Mouse (Mus musculus): ENCODE measurements around the gene Gm10570.

The Gm10570 gene

GRCm38 (mm10) chr4:130306796-130307630, 1.5 kb downstream of the Gm10570 start:
- CTCF ChIA-PET = no interaction called here

DNA sequence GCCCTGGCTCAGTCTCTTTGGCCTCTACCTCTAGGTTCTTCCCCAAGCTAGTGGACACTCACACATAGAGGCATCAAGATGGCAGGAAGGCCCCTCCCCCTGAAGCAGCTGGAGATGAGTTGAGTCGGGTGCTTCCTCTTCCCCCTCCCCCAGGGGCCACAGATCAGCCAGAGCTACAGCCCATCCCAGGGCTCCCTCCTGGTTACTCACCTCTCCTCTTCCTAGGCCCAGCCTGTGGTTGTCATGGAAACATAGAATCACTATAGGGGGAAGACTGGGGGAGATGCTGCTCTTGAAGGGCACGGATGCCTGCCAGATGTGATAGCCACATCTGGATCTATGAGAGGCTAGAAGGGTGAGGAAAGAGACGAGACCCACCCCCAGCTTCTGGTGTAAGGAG, 3.7 kb downstream of the Gm10570 start:
- CTCF ChIA-PET = no interaction called here

GRCm38 (mm10) chr4:130302285-130302870, 6.1 kb downstream of the Gm10570 start:
- CTCF ChIA-PET = interaction anchor here (0.6 kb wide), 1 partner anchor 1339 kb away, joined by 3 read pairs; no protein-coding TSS in a partner anchor

DNA sequence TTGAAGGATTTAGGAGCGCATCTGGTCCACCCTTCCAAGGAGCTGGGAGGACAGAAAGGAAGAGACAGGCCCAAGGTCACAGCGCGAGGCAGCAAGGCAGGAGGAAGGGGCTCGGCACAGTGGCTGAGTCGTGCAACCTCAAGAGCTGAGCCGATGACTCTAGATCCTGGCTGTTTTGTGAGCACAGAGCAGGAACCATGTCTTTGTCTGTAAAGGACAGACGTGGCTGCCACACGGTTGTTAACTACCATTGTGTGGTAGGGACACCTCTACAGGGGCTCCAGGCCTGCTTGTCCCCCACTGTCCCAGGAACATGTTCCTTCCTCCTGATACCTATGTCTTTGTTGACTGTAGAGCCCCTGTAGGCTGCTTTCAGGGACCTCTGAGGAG, 8.8 kb downstream of the Gm10570 start:
- CTCF ChIA-PET = no interaction called here

DNA sequence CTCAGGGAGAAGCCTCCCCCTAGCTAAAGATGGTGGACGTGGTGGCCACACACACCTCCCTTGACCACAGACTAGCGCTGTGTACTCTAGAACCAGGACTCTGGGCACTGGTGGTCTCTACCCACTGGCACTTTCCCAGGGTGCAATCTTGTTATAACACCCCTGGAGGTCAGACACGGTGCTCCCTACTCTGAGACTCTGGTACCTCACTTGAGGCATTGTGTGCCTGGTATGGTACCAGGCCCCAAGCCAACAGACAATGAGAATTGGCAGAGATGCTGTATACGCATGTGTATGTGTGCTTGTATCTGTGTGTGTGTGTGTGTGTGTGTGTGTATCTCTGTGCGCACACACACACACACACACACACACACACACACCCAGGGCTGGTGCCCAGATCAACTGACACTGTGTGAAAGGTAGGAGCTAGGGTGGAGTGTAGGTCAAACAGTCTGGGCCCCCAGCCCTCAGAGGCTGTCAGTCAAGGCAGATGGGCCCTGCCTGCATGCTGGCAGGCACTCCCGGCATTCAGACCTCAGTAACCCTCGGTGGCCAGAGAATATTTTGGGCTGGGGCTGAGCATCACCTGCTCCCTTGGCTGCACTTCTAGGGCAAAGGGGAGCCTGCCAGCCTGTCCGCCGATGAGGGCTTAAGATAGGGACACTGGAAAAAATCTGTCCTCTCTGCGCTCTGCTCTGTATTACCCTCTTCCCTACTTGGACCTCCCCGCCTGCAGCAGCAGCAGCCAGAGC, 9.4 kb downstream of the Gm10570 start:
- CTCF ChIA-PET = no interaction called here

GRCm38 (mm10) chr4:130297123-130297529, 11.3 kb downstream of the Gm10570 start:
- CTCF ChIA-PET = no interaction called here

DNA sequence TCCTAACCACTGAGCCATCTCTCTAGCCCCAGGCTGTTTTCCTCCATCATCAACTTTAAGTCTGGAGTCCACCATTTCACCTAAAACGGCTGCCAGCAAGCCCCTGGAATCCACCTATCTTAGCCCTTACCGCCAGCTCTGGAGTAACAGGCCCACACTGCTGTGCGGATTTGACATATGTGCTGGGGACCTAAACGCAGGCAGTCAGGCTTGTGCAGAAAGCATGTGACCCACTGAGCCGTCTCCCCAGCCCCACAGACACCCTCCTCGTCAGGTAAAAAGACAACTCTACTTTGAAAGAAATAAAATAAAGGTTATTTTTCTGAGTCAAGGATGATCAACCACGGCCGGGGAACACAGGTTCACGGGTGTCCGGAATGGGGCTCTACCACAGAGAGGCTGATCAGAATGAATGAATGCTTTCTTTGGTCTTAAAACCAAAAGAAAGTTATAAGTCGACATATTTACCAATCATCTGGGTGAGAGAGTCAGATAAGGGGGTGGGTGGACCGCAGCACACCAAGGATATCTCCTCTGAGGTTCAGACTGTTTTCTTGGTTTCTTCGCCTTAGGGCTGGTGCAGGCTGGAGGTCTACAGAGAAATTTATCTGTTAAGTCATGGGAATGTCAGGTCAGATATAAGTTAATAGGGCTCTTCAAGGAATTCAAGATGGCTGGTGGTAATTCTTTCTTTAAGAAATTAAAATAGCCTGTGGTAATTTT, 12.1 kb downstream of the Gm10570 start:
- CTCF ChIA-PET = interaction anchor here (0.5 kb wide), 1 partner anchor 253 kb away, joined by 14 read pairs; no protein-coding TSS in a partner anchor

DNA sequence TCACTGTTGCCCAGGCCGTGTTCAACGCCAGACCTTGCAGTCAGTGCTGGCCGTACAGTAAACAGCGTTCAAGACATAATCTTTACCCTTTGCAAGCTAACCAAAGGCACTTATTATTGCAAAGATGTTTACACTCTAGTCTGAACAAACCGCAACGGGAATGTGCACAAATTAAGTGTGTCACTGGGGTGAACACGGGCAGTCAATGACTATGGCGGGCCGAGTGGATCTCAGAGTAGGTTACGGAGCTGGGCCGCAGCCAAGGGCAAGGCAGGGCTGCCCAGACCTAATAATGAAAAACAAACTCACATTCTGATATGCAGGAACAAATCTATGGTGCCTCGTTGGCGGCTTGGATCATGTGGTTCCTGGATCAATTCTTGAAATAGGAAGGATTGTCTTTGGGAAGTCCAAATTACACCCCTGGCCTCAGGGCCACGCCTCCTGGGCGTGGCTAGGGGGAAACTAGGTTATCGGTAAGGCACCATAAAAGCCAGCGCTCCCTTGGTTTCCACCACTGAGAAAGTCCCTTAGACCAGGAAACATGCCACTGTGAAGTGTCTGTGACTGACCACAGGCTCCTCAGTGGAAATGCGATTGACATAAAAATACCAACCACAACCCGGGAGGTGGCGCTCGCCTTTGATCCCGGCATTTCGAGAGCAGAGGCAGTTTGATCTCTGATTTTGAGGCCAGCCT, 13.3 kb downstream of the Gm10570 start:
- CTCF ChIA-PET = no interaction called here

GRCm38 (mm10) chr4:130294513-130294912, 14.0 kb downstream of the Gm10570 start:
- CTCF ChIA-PET = no interaction called here

- CTCF ChIA-PET = no interaction called here
Observed at GRCm38 (mm10) chr4:130292271-130292670, 16.2 kb downstream of the Gm10570 start.

- CTCF ChIA-PET = no interaction called here
Observed at GRCm38 (mm10) chr4:130289824-130290223, 18.6 kb downstream of the Gm10570 start.

GRCm38 (mm10) chr4:130286531-130286930, 21.9 kb downstream of the Gm10570 start:
- CTCF ChIA-PET = no interaction called here

DNA sequence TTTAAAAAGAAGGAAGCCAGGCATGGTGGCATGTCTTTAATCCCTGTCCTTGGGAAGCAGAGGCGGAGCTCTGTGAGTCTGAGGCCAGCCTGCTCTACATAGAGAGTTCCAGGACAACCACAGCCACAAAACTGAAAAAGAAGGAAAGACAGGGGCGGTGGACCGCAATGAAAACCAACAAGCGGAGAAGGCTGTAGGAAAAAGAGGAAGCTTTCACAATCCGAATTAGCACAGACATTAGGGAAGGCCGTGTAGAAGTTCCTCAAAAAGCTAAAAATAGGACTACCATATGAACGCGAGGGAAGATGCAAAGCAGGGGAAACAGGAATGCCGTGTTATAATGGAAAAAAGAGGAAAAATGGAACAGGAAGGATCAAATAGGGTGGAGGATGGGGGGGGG, 24.6 kb downstream of the Gm10570 start:
- CTCF ChIA-PET = no interaction called here

DNA sequence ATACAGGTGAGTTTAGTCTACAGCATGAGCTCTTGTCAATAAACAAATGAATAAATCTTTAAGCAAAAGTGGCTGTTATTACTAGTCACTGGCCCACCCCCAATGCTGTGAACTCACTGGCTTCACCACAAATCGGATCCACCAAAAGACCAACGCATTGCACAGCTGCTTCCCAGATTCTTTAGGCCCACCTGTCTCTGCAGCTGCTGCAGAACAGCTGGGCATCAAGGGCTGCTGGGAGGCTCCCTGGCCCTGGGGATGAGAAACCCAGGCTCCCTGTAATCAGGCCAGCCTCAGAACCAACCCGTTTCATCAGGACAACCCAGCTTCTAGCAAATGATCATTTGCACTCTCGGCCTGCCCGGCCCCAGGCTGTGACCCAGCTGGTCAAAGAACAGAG, 25.6 kb downstream of the Gm10570 start:
- CTCF ChIA-PET = no interaction called here

GRCm38 (mm10) chr4:130279105-130279504, 29.4 kb downstream of the Gm10570 start, which contains the start of gene Serinc2:
Serinc2 (minus strand) TSS chr4:130279205.
- CTCF ChIA-PET = no interaction called here

DNA sequence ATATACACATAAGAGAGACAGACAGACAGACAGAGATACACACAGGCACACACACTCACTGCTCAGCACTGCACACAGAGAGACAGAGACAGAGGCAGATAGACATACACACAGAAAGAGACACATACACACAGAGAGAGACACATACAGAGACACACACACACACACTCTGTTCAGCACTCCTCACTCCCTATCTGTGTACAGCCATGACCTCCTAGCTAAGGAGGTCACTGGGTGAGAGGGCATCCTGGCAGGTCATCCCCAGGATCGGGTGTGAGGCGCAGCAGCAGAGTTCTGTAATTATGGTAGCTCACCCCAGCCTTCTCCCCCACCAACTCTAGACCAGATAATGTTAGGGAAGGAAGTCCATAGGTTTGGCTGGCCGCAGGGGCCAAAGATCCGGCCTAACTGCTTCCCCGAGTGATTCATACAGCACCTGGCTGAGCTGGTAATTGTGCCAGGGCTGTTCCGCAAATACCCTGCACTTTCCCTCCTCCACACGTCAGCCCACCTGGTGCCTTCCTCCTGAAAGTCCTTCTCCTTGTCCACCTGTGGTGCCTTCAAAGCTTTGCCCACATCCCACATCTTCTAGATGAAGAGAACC, 31.8 kb downstream of the Gm10570 start:
- CTCF ChIA-PET = no interaction called here

- CTCF ChIA-PET = no interaction called here
Observed at GRCm38 (mm10) chr4:130275823-130276105, 32.7 kb downstream of the Gm10570 start.

DNA sequence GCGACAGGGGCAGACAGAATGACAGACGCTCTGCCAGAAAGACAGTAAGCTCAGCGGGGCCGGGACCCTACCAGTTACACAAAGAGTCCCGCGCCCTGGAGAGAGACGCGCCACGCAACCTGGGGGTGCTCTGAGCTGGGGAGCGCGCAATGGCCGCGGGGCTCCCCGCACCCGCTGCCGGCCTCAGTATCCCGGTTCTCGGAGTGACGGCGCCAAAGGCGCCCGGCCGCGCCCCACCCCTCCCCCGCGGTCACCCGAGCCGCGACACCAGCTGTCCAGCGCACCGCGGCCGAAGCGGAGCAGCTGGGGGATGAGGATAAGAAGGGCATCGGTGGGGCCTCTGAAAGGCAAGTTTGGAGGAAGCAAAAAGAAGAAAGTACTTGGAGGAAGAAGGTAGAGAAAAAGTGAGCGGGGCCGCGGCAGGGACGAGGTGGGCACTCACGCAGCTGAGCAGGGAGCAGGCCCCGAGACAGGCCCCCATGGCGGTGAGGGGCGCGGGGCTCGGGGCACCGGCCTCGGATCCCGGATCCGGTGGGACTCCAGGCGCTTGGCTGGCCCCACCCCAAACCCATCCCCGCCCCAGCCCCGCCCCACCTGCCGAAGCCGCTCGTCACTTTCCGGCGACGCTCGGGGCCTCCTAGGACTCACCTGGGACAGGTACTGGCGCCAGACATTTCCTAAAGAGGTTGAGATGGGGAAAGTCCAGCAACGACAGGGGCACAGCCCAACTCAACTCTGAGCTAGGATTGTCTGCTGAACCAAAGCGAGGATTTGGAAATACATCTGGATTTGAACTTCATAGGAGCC, 33.3 kb downstream of the Gm10570 start:
- CTCF ChIA-PET = no interaction called here

- CTCF ChIA-PET = no interaction called here
Observed at GRCm38 (mm10) chr4:130274346-130275015, 34.0 kb downstream of the Gm10570 start.

Measured in spleen, embryonic (tissue).